22 mouse cellular contexts compared by ENCODE assay signal in genomic region chr3:116091706-116092105, GRCm38 (mm10). TPM values are rescaled to one million over a fixed set of nuclear protein-coding genes. Genes with fewer than 3 reads are reported as not detected.
A peak's percentile ranks its signal among the peaks of the same experiment; 100 is the strongest.
DNase-seq lines count a peak whose midpoint lies in the region; ATAC-seq and TF ChIP-seq lines count a peak whose summit lies in the region.
"Had no signal": no experiment of that assay in that cellular context is flagged by ENCODE, and none has a peak within 500 bp of the region (broad histone marks: within the 10 kb centered on the region; RNA-seq: fewer than 3 reads in every experiment).

No protein-coding gene starts in this region.

- H3K4me1 ChIP-seq in kidney, adult 2 months (ENCODE audit: control insufficient read depth, insufficient read depth, low read length): 0 out of 2 replicates have a peak, but pooled peaks cover 2% of the 10 kb centered on the region
- no peaks in the 10 kb centered on the region for H3K4me1 ChIP-seq in testis, adult 2 months (ENCODE audit: control insufficient read depth, insufficient read depth, low read length)
- H3K4me1 ChIP-seq: embryonic facial prominence, embryonic 15.5 days; forebrain, embryonic 10.5 days; heart, embryonic 10.5 days; hindbrain, embryonic 13.5 days; limb, embryonic 15.5 days had no signal

- no peak for TF ChIP-seq POLR2A in kidney, adult 2 months (IDR thresholded peaks at IDR 0.05; ENCODE audit: low read depth, low read length)
- no peak for TF ChIP-seq POLR2A in testis, adult 2 months (IDR thresholded peaks at IDR 0.05; ENCODE audit: control insufficient read depth, low read depth, low read length)

- no peak overlapping the region for H3K27ac ChIP-seq in kidney, adult 2 months (ENCODE audit: insufficient read depth, low read depth, low read length)
- no peak overlapping the region for H3K27ac ChIP-seq in testis, adult 2 months (ENCODE audit: control insufficient read depth, insufficient read depth, low read depth, low read length)
- H3K27ac ChIP-seq: embryonic facial prominence, embryonic 15.5 days; forebrain, embryonic 10.5 days; heart, embryonic 10.5 days; hindbrain, embryonic 13.5 days; limb, embryonic 15.5 days had no signal

- WGBS in kidney, adult 2 months: 91% methylated on average over 5 of the region's 5 CpGs

- H3K36me3 ChIP-seq in kidney, adult 2 months (ENCODE audit: control insufficient read depth, insufficient read depth, low read length): no peaks in the 10 kb centered on the region
- no peaks in the 10 kb centered on the region for H3K36me3 ChIP-seq in testis, adult 2 months (ENCODE audit: control insufficient read depth, insufficient read depth, low read length)
- H3K36me3 ChIP-seq: embryonic facial prominence, embryonic 15.5 days; forebrain, embryonic 10.5 days; heart, embryonic 10.5 days; hindbrain, embryonic 13.5 days; limb, embryonic 15.5 days had no signal

- no peak for ATAC-seq in monocyte, adult 5-6 weeks (replicated peaks; ENCODE audit: insufficient number of reproducible peaks, low FRiP score, low TSS enrichment, poor library complexity, severe bottlenecking)
- ATAC-seq: intestine, postnatal 0 days had no signal

- TF ChIP-seq CTCF in kidney, adult 2 months (conservative IDR thresholded peaks at IDR 0.05; ENCODE audit: insufficient read depth, insufficient read length, low read depth, low read length): 0 out of 2 replicates have a peak, but pooled peaks have one; percentile 5
- TF ChIP-seq CTCF in testis, adult 2 months (IDR thresholded peaks at IDR 0.05; ENCODE audit: control insufficient read depth, insufficient read depth, insufficient replicate concordance, low read depth, low read length): peak; percentile 73; the same call in 1 of the 2 replicates

- H3K27me3 ChIP-seq in kidney, adult 2 months (replicated peaks; ENCODE audit: control insufficient read depth, insufficient read depth, low read length): no peaks in the 10 kb centered on the region
- H3K27me3 ChIP-seq in testis, adult 2 months (ENCODE audit: control insufficient read depth, insufficient read depth, low read length): no peaks in the 10 kb centered on the region
- H3K27me3 ChIP-seq: embryonic facial prominence, embryonic 15.5 days; hindbrain, embryonic 13.5 days; limb, embryonic 15.5 days had no signal

- no peak for DNase-seq in kidney, adult 2 months
- no peak for DNase-seq in kidney, adult 11 months
- DNase-seq in testis, postnatal 10 days (ENCODE audit: low spot score): no peak
- peak; percentile 33 for DNase-seq in ZHBTc4 (ENCODE audit: low read depth, low spot score)
- no peak for DNase-seq in frontal cortex, postnatal 10 days (ENCODE audit: low spot score in 2 of 2)
- DNase-seq: cerebellum, adult 11 months; embryo, embryonic 11 days; gastrocnemius, postnatal 10 days; heart, postnatal 10 days; kidney, postnatal 25 days; midbrain, embryonic 14.5 days; right cerebral cortex, adult 18-20 months; spleen, adult 18-20 months; thymus, postnatal 14 days had no signal

- H3K4me3 ChIP-seq in kidney, adult 2 months (ENCODE audit: insufficient read depth, low read depth, low read length): no peak overlapping the region
- H3K4me3 ChIP-seq in testis, adult 2 months (ENCODE audit: control insufficient read depth, low read depth, low read length): no peak overlapping the region
- H3K4me3 ChIP-seq: embryonic facial prominence, embryonic 15.5 days; forebrain, embryonic 10.5 days; heart, embryonic 10.5 days; hindbrain, embryonic 13.5 days; limb, embryonic 15.5 days had no signal

RNA-seq across cellular contexts. Expression of gene Vcam1, which starts 37.8 kb away (rescaled TPM):
- polyA plus RNA-seq in kidney, adult 2 months (2012; rRNA removed): 4.2 and 7.5 TPM in 2 replicates
- 21.9 and 39.0 TPM in 2 replicates for polyA plus RNA-seq in testis, adult 2 months (2012; rRNA removed)
- not detected in 3 replicates for total RNA-seq in monocyte, adult 5-6 weeks (2017)
